Mouse (Mus musculus): ENCODE measurements around the gene Olfr724. TPM values are rescaled to one million over a fixed set of nuclear protein-coding genes. Genes with fewer than 3 reads are reported as not detected.
"Not testable (repeated sequence)": the region's sequence is repeated elsewhere in the genome, so short reads cannot be mapped to it uniquely, and the experiment has no call there.

Olfr724 gene
- not detected in 2 replicates for total RNA-seq (2014; rRNA removed)
- not detected in 2 replicates for polyA plus RNA-seq (2015; fragmentation: Nextera tagmentation; extraction: Ambion mirVana)

GRCm38 (mm10) chr14:49963174-49963573 lies at the start of gene Olfr724:
Gene Olfr724, minus strand, starts transcription at chr14:49963274.
- H3K27me3 ChIP-seq (ENCODE audit: insufficient read depth, low read length): not testable (repeated sequence)

GRCm38 (mm10) chr14:49955890-49956289 lies 7.2 kb downstream of the Olfr724 start:
- no peak for DNase-seq (ENCODE audit: low spot score)
- Histone ChIP-seq H3K36me3 (ENCODE audit: insufficient read depth, low read length) (no peaks in the 10 kb centered on the region), H3K27me3 (ENCODE audit: insufficient read depth, low read length) (no peaks in the 10 kb centered on the region), H3K4me2 (ENCODE audit: low read depth, low read length) (no peak overlapping the region), H3K4me1 (ENCODE audit: insufficient read depth, low read length) (no peaks in the 10 kb centered on the region), H3K4me3 (ENCODE audit: low read length) (no peak overlapping the region), H3K9ac (replicated peaks; ENCODE audit: low read length) (no peak overlapping the region), H3K9me3 (ENCODE audit: low read length) (no peaks in the 10 kb centered on the region), H3K27ac (no peak overlapping the region)
- ATAC-seq: no peak
- TF ChIP-seq CTCF (IDR thresholded peaks at IDR 0.05; ENCODE audit: low read depth): no peak
- WGBS: 56% methylated on average over 2 of the region's 2 CpGs

More at GRCm38 (mm10) chr14:49963174-49963573, at the start of gene Olfr724:
- not testable (repeated sequence) for H3K4me3 ChIP-seq (ENCODE audit: low read length); H3K4me1 ChIP-seq (ENCODE audit: insufficient read depth, low read length); H3K36me3 ChIP-seq (ENCODE audit: insufficient read depth, low read length); H3K27ac ChIP-seq; H3K9me3 ChIP-seq (ENCODE audit: low read length); H3K9ac ChIP-seq (replicated peaks; ENCODE audit: low read length); ATAC-seq; H3K4me2 ChIP-seq (ENCODE audit: low read depth, low read length); DNase-seq (ENCODE audit: low spot score)
- 81% methylated on average over 1 of the region's 1 CpGs for WGBS

- DNase-seq (ENCODE audit: low spot score); H3K27me3 ChIP-seq (ENCODE audit: insufficient read depth, low read length); H3K9me3 ChIP-seq (ENCODE audit: low read length); H3K4me3 ChIP-seq (ENCODE audit: low read length); H3K27ac ChIP-seq; ATAC-seq; H3K9ac ChIP-seq (replicated peaks; ENCODE audit: low read length); H3K36me3 ChIP-seq (ENCODE audit: insufficient read depth, low read length); H3K4me2 ChIP-seq (ENCODE audit: low read depth, low read length); H3K4me1 ChIP-seq (ENCODE audit: insufficient read depth, low read length): not testable (repeated sequence)
Measured at GRCm38 (mm10) chr14:49931687-49932086, 31.4 kb downstream of the Olfr724 start, which contains the start of gene Olfr723. Gene Olfr723, minus strand, starts transcription at chr14:49931787.

Other genes starting within 250 kb of the Olfr724 start
- 27.5 and 30.2 TPM in 2 replicates for gene Armh4, start 179.9 kb downstream of the Olfr724 start, total RNA-seq (2014; rRNA removed)
- 21.7 and 21.9 TPM in 2 replicates for gene Armh4, start 179.9 kb downstream of the Olfr724 start, polyA plus RNA-seq (2015; fragmentation: Nextera tagmentation; extraction: Ambion mirVana)
- not detected in 2 replicates for gene Olfr722, start 61.3 kb downstream of the Olfr724 start, total RNA-seq (2014; rRNA removed)
- not detected in 2 replicates for gene Olfr722, start 61.3 kb downstream of the Olfr724 start, polyA plus RNA-seq (2015; fragmentation: Nextera tagmentation; extraction: Ambion mirVana)
- gene Olfr723, start 31.5 kb downstream of the Olfr724 start, total RNA-seq (2014; rRNA removed): not detected in 2 replicates
- gene Olfr723, start 31.5 kb downstream of the Olfr724 start, polyA plus RNA-seq (2015; fragmentation: Nextera tagmentation; extraction: Ambion mirVana): not detected in 2 replicates
- not detected in 2 replicates for gene Olfr725, start 77.1 kb upstream of the Olfr724 start, total RNA-seq (2014; rRNA removed)
- gene Olfr725, start 77.1 kb upstream of the Olfr724 start, polyA plus RNA-seq (2015; fragmentation: Nextera tagmentation; extraction: Ambion mirVana): not detected in 2 replicates
- not detected in 2 replicates for gene Olfr726, start 127.7 kb upstream of the Olfr724 start, total RNA-seq (2014; rRNA removed)
- gene Olfr726, start 127.7 kb upstream of the Olfr724 start, polyA plus RNA-seq (2015; fragmentation: Nextera tagmentation; extraction: Ambion mirVana): not detected in 2 replicates
- gene Olfr727, start 159.9 kb upstream of the Olfr724 start, total RNA-seq (2014; rRNA removed): not detected in 2 replicates
- gene Olfr727, start 159.9 kb upstream of the Olfr724 start, polyA plus RNA-seq (2015; fragmentation: Nextera tagmentation; extraction: Ambion mirVana): not detected in 2 replicates
- gene Olfr728, start 179.4 kb upstream of the Olfr724 start, total RNA-seq (2014; rRNA removed): not detected in 2 replicates
- gene Olfr728, start 179.4 kb upstream of the Olfr724 start, polyA plus RNA-seq (2015; fragmentation: Nextera tagmentation; extraction: Ambion mirVana): not detected in 2 replicates
- gene Olfr729, start 189.6 kb upstream of the Olfr724 start, total RNA-seq (2014; rRNA removed): not detected in 2 replicates
- not detected in 2 replicates for gene Olfr729, start 189.6 kb upstream of the Olfr724 start, polyA plus RNA-seq (2015; fragmentation: Nextera tagmentation; extraction: Ambion mirVana)
- gene Olfr730, start 224.9 kb upstream of the Olfr724 start, total RNA-seq (2014; rRNA removed): not detected in 2 replicates
- gene Olfr730, start 224.9 kb upstream of the Olfr724 start, polyA plus RNA-seq (2015; fragmentation: Nextera tagmentation; extraction: Ambion mirVana): not detected in 2 replicates

Data from hindbrain, postnatal 0 days (tissue).